Mouse (Mus musculus) kidney, adult 2 months (tissue): ENCODE measurements around the gene Msmo1.

ENCODE experiments used
- CTCF ChIP-seq: fragments of 200-500 bp; conservative IDR thresholded peaks from 2 replicates; pipeline ENCODE4 v1.5.1; 2011; ENCODE audit warnings: low read depth, mild to moderate bottlenecking, control low read depth, low read length, moderate library complexity, mixed read lengths; ENCODE audit not compliant: insufficient read depth, insufficient read length
- POLR2A ChIP-seq: fragments of 200-500 bp; IDR thresholded peaks from one replicate; pipeline ENCODE4 v1.6.1; 2011; ENCODE audit warnings: low read depth, low read length, control low read depth

DNA sequence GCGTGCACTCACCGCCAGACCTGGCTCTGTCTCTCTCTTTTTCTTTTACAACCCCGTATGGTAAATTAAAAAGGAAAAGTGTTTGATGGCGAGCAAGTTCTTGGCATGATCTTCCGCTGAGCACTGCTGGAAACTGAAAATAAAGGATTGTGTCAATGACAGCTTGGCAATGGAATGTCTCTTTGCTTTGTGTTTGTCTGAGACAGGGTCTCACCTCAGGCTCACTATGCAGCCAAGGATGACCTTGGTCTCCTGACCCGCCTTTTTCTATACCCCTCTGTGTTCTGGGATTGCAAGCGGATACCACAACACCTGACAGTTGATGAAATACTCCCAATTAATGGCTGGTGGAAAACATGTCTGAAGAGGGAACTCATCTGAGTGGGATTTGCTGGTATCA, 36.0 kb upstream of the Msmo1 start:
- TF ChIP-seq CTCF: no peak
- no peak for TF ChIP-seq POLR2A
